ENCODE assay signal across 9 mouse cellular contexts in genomic region chr1:191327258-191327657, GRCm38 (mm10). TPM values are rescaled to one million over a fixed set of nuclear protein-coding genes. Genes with fewer than 3 reads are reported as not detected.
DNase-seq lines count a peak whose midpoint lies in the region; ATAC-seq and TF ChIP-seq lines count a peak whose summit lies in the region.
"Had no signal": no experiment of that assay in that cellular context is flagged by ENCODE, and none has a peak within 500 bp of the region (broad histone marks: within the 10 kb centered on the region; RNA-seq: fewer than 3 reads in every experiment).

No protein-coding gene starts in this region.

- peaks cover 28% of the 10 kb centered on the region for H3K4me1 ChIP-seq in heart, embryonic 13.5 days
- H3K4me1 ChIP-seq in heart, adult 2 months (ENCODE audit: control insufficient read depth, insufficient read depth, low read length): peaks cover 2% of the 10 kb centered on the region; the same call in 1 of the 2 replicates
- peaks cover 8% of the 10 kb centered on the region for H3K4me1 ChIP-seq in intestine, embryonic 14.5 days (replicated peaks; ENCODE audit: control insufficient read depth, insufficient read depth, low read length)
- H3K4me1 ChIP-seq in midbrain, embryonic 11.5 days (ENCODE audit: control insufficient read depth, insufficient read depth, low read length): peaks cover 11% of the 10 kb centered on the region

- intact Hi-C loops in heart, adult 2 months (cut with DNase I): no loop called here

- peak overlapping the region; percentile 86; the same call in 1 of the 2 replicates for H3K4me3 ChIP-seq in heart, embryonic 13.5 days
- no peak overlapping the region for H3K4me3 ChIP-seq in heart, adult 2 months
- H3K4me3 ChIP-seq in intestine, embryonic 14.5 days (ENCODE audit: low read depth, low read length): 0 out of 2 replicates have a peak overlapping the region, but pooled peaks have one; percentile 87
- no peak overlapping the region for H3K4me3 ChIP-seq in midbrain, embryonic 11.5 days (ENCODE audit: low read depth, low read length)

- H3K9ac ChIP-seq in heart, embryonic 13.5 days: peak overlapping the region; percentile 91
- H3K9ac ChIP-seq in heart, adult 2 months (ENCODE audit: low read depth, low read length): no peak overlapping the region
- H3K9ac ChIP-seq in intestine, embryonic 14.5 days (ENCODE audit: low read length): no peak overlapping the region
- H3K9ac ChIP-seq in midbrain, embryonic 11.5 days (ENCODE audit: low read length): peak overlapping the region; percentile 90; the same call in 1 of the 2 replicates

- no peak overlapping the region for H3K27ac ChIP-seq in heart, embryonic 13.5 days (replicated peaks)
- H3K27ac ChIP-seq in heart, adult 2 months: no peak overlapping the region
- H3K27ac ChIP-seq in intestine, embryonic 14.5 days (ENCODE audit: low read depth): no peak overlapping the region
- H3K27ac ChIP-seq in midbrain, embryonic 11.5 days (ENCODE audit: low read depth, low read length): no peak overlapping the region

- H3K36me3 ChIP-seq in heart, embryonic 13.5 days: peaks cover 25% of the 10 kb centered on the region
- no peaks in the 10 kb centered on the region for H3K36me3 ChIP-seq in heart, adult 2 months (ENCODE audit: control insufficient read depth, insufficient read depth, low read length)
- 0 out of 2 replicates have a peak, but pooled peaks cover 19% of the 10 kb centered on the region for H3K36me3 ChIP-seq in intestine, embryonic 14.5 days (ENCODE audit: control insufficient read depth, insufficient read depth, low read length)
- H3K36me3 ChIP-seq in midbrain, embryonic 11.5 days (ENCODE audit: control insufficient read depth, insufficient read depth, low read length): peaks cover 5% of the 10 kb centered on the region; the same call in 1 of the 2 replicates

- TF ChIP-seq POLR2A in heart, adult 2 months (IDR thresholded peaks at IDR 0.05; ENCODE audit: insufficient read depth, low read depth, low read length): no peak

- peak overlapping the region; percentile 98 for H3K4me2 ChIP-seq in heart, embryonic 13.5 days
- peak overlapping the region; percentile 90 for H3K4me2 ChIP-seq in intestine, embryonic 14.5 days (ENCODE audit: low read length)
- peak overlapping the region; percentile 92 for H3K4me2 ChIP-seq in midbrain, embryonic 11.5 days

- TF ChIP-seq CTCF in heart, adult 2 months (IDR thresholded peaks at IDR 0.05): no peak

- H3K79me2 ChIP-seq in heart, adult 2 months (replicated peaks; ENCODE audit: control insufficient read depth, insufficient read depth, low read length): no peaks in the 10 kb centered on the region

- no peak for TF ChIP-seq EP300 in heart, adult 2 months (IDR thresholded peaks at IDR 0.05; ENCODE audit: insufficient read depth, low read depth, low read length)

- H3K27me3 ChIP-seq in heart, embryonic 13.5 days (replicated peaks): no peaks in the 10 kb centered on the region; the same call in 1 of the 2 replicates
- no peaks in the 10 kb centered on the region for H3K27me3 ChIP-seq in heart, adult 2 months (ENCODE audit: control insufficient read depth, insufficient read depth, low read length)
- no peaks in the 10 kb centered on the region for H3K27me3 ChIP-seq in intestine, embryonic 14.5 days (replicated peaks; ENCODE audit: control insufficient read depth, insufficient read depth, low read length)
- no peaks in the 10 kb centered on the region for H3K27me3 ChIP-seq in midbrain, embryonic 11.5 days (ENCODE audit: control insufficient read depth, insufficient read depth, low read length)

- WGBS in heart, embryonic 13.5 days: 82% methylated on average over 8 of the region's 8 CpGs
- WGBS in heart, adult 2 months: 74% methylated on average over 8 of the region's 8 CpGs
- 81% methylated on average over 8 of the region's 8 CpGs for WGBS in intestine, embryonic 14.5 days
- 87% methylated on average over 8 of the region's 8 CpGs for WGBS in midbrain, embryonic 11.5 days

- DNase-seq in heart, adult 2 months: no peak
- DNase-seq in intestine, embryonic 14.5 days (ENCODE audit: low spot score): no peak
- DNase-seq in midbrain, embryonic 11.5 days (ENCODE audit: low spot score, missing footprints): peak; percentile 67
- DNase-seq in B cell, adult 2 months: no peak
- no peak for DNase-seq in right cerebral cortex, postnatal 25 days

- ATAC-seq in heart, embryonic 13.5 days (ENCODE audit: extremely low read depth, insufficient number of reproducible peaks, low FRiP score, low TSS enrichment): no peak
- ATAC-seq in common myeloid progenitor, adult 5-6 weeks (replicated peaks; ENCODE audit: low read depth, poor library complexity, severe bottlenecking): peak; percentile 6
- no peak for ATAC-seq in intestine, embryonic 14.5 days (replicated peaks; ENCODE audit: low FRiP score, low TSS enrichment, low read depth)
- ATAC-seq in midbrain, embryonic 11.5 days (ENCODE audit: low FRiP score): no peak
- no peak for ATAC-seq in megakaryocyte progenitor cell, adult 5-6 weeks (replicated peaks; ENCODE audit: poor library complexity)

- H3K9me3 ChIP-seq in heart, embryonic 13.5 days: no peaks in the 10 kb centered on the region
- no peaks in the 10 kb centered on the region for H3K9me3 ChIP-seq in intestine, embryonic 14.5 days (ENCODE audit: control insufficient read depth, low read length)
- H3K9me3 ChIP-seq in midbrain, embryonic 11.5 days (ENCODE audit: control insufficient read depth, low read length): no peaks in the 10 kb centered on the region

RNA-seq across cellular contexts. Expression of gene Tmem206, which starts 1.5 kb away (rescaled TPM):
- 16.2 and 17.6 TPM in 2 replicates for polyA plus RNA-seq in heart, embryonic 13.5 days (2015; fragmentation: Nextera tagmentation; extraction: Ambion mirVana)
- total RNA-seq in heart, adult 2 months (2021): 1 to 10 TPM; 3.3 to 3.6 TPM
- polyA plus RNA-seq in heart, adult 2 months (2012; rRNA removed): 3.9 and 6.0 TPM in 2 replicates
- total RNA-seq in common myeloid progenitor, adult 5-6 weeks (2017): 28.1 and 32.6 TPM in 2 replicates
- 21.0 and 21.9 TPM in 2 replicates for polyA plus RNA-seq in intestine, embryonic 14.5 days (2014; fragmentation: Nextera tagmentation; extraction: Ambion mirVana)
- polyA plus RNA-seq in midbrain, embryonic 11.5 days (2014; fragmentation: Nextera tagmentation; extraction: Ambion mirVana): 38.5 and 39.1 TPM in 2 replicates
- total RNA-seq in megakaryocyte progenitor cell, adult 5-6 weeks (2015): 20.8 and 23.8 TPM in 2 replicates
- total RNA-seq in megakaryocyte progenitor cell, adult 5-6 weeks (2017): 22.0 and 25.4 TPM in 2 replicates

RNA-seq across cellular contexts. Expression of gene Nenf, which starts 9.3 kb away (rescaled TPM):
- 98.9 and 104 TPM in 2 replicates for polyA plus RNA-seq in heart, embryonic 13.5 days (2015; fragmentation: Nextera tagmentation; extraction: Ambion mirVana)
- total RNA-seq in heart, adult 2 months (2021): 100 to 1,000 TPM in 1 of 2 experiments, 10 to 100 TPM in 1; 95.9 to 107 TPM
- polyA plus RNA-seq in heart, adult 2 months (2012; rRNA removed): 139 and 182 TPM in 2 replicates
- total RNA-seq in common myeloid progenitor, adult 5-6 weeks (2017): 15.9 and 19.2 TPM in 2 replicates
- polyA plus RNA-seq in intestine, embryonic 14.5 days (2014; fragmentation: Nextera tagmentation; extraction: Ambion mirVana): 126 and 128 TPM in 2 replicates
- 70.5 and 77.9 TPM in 2 replicates for polyA plus RNA-seq in midbrain, embryonic 11.5 days (2014; fragmentation: Nextera tagmentation; extraction: Ambion mirVana)
- 23.8 and 29.8 TPM in 2 replicates for total RNA-seq in megakaryocyte progenitor cell, adult 5-6 weeks (2015)
- 7.6 and 8.7 TPM in 2 replicates for total RNA-seq in megakaryocyte progenitor cell, adult 5-6 weeks (2017)
- total RNA-seq: neutrophil, adult 5-6 weeks had no signal

Comparison
In these comparisons a context has a peak if more than half of its experiments do, and no peak if none do; other contexts are left out.
1. H3K4me3 ChIP-seq: peak in heart, embryonic 13.5 days (single experiment) and intestine, embryonic 14.5 days (single experiment); none in heart, adult 2 months (single experiment) and midbrain, embryonic 11.5 days (single experiment).
2. H3K9ac ChIP-seq: peak in heart, embryonic 13.5 days (single experiment) and midbrain, embryonic 11.5 days (single experiment); none in heart, adult 2 months (single experiment) and intestine, embryonic 14.5 days (single experiment).
3. Peak in every context shown above with its lines, with median percentiles within 50 percentile points of each other: H3K4me2 ChIP-seq.